Mouse (Mus musculus): ENCODE results near the gene Myh14. TPM values are rescaled to one million over a fixed set of nuclear protein-coding genes. Genes with fewer than 3 reads are reported as not detected.
A peak's percentile ranks its signal among the peaks of the same experiment; 100 is the strongest.

Myh14 gene
- polyA plus RNA-seq, 1 experiment: 3.7 TPM

- Histone ChIP-seq H3K4me3 (ENCODE audit: control insufficient read depth, insufficient read depth, low read length) (no peak overlapping the region), H3K27ac (ENCODE audit: control insufficient read depth, insufficient read depth, low read length) (no peak overlapping the region), H3K36me3 (ENCODE audit: control insufficient read depth, insufficient read depth, low read length) (no peaks in the 10 kb centered on the region), H3K4me1 (replicated peaks; ENCODE audit: control insufficient read depth, insufficient read depth, low read length) (no peaks in the 10 kb centered on the region), H3K27me3 (ENCODE audit: control insufficient read depth, insufficient read depth, low read length) (peaks cover 6% of the 10 kb centered on the region; the same call in 1 of the 2 replicates)
- DNase-seq: no peak
- WGBS: 90% methylated on average over 4 of the region's 4 CpGs
- TF ChIP-seq CTCF (IDR thresholded peaks at IDR 0.05; ENCODE audit: borderline replicate concordance, control insufficient read depth, extremely low read depth, insufficient read depth, low read length, poor library complexity): no peak
- no peak for TF ChIP-seq POLR2A (IDR thresholded peaks at IDR 0.05; ENCODE audit: control insufficient read depth, extremely low read depth, insufficient read depth, low read length, poor library complexity)
Measured at GRCm38 (mm10) chr7:44597666-44598065, 73.0 kb downstream of the Myh14 start.

- H3K4me3 ChIP-seq (ENCODE audit: control insufficient read depth, insufficient read depth, low read length): no peak overlapping the region
- DNase-seq: no peak
- TF ChIP-seq CTCF (IDR thresholded peaks at IDR 0.05; ENCODE audit: borderline replicate concordance, control insufficient read depth, extremely low read depth, insufficient read depth, low read length, poor library complexity): no peak
- no peak for TF ChIP-seq POLR2A (IDR thresholded peaks at IDR 0.05; ENCODE audit: control insufficient read depth, extremely low read depth, insufficient read depth, low read length, poor library complexity)
- 59% methylated on average over 5 of the region's 5 CpGs for WGBS
- peaks cover 9% of the 10 kb centered on the region; the same call in 1 of the 2 replicates for H3K27me3 ChIP-seq (ENCODE audit: control insufficient read depth, insufficient read depth, low read length)
- H3K4me1 ChIP-seq (replicated peaks; ENCODE audit: control insufficient read depth, insufficient read depth, low read length): no peaks in the 10 kb centered on the region
- no peaks in the 10 kb centered on the region for H3K36me3 ChIP-seq (ENCODE audit: control insufficient read depth, insufficient read depth, low read length)
- H3K27ac ChIP-seq (ENCODE audit: control insufficient read depth, insufficient read depth, low read length): no peak overlapping the region
Measured at GRCm38 (mm10) chr7:44596996-44597538, 73.6 kb downstream of the Myh14 start.

DNA sequence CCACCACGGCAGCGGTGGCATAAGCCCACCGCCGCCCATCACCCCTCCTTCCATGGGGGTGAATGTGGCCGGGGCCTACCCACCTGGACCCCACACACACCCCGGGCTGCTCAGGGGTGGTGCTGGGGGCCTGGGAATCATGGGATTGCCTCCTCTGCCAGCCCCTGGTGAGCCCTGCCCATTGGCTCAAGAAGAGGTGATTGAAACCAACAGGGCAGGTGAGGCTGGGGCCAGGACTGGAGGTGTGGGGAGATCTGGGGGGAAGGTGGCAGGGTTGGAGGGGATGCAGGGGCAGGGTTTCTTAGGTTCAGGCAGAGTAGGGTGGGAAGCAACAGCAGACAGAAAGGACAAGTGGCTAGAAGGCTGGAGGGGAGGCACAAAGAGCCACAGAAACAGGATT, 74.6 kb downstream of the Myh14 start:
- Histone ChIP-seq H3K27me3 (ENCODE audit: control insufficient read depth, insufficient read depth, low read length) (peaks cover 14% of the 10 kb centered on the region; the same call in 1 of the 2 replicates), H3K36me3 (ENCODE audit: control insufficient read depth, insufficient read depth, low read length) (no peaks in the 10 kb centered on the region), H3K4me1 (replicated peaks; ENCODE audit: control insufficient read depth, insufficient read depth, low read length) (peaks cover 5% of the 10 kb centered on the region), H3K27ac (ENCODE audit: control insufficient read depth, insufficient read depth, low read length) (no peak overlapping the region), H3K4me3 (ENCODE audit: control insufficient read depth, insufficient read depth, low read length) (no peak overlapping the region)
- no peak for TF ChIP-seq POLR2A (IDR thresholded peaks at IDR 0.05; ENCODE audit: control insufficient read depth, extremely low read depth, insufficient read depth, low read length, poor library complexity)
- no peak for TF ChIP-seq CTCF (IDR thresholded peaks at IDR 0.05; ENCODE audit: borderline replicate concordance, control insufficient read depth, extremely low read depth, insufficient read depth, low read length, poor library complexity)
- WGBS: 90% methylated on average over 6 of the region's 6 CpGs
- no peak for DNase-seq

DNA sequence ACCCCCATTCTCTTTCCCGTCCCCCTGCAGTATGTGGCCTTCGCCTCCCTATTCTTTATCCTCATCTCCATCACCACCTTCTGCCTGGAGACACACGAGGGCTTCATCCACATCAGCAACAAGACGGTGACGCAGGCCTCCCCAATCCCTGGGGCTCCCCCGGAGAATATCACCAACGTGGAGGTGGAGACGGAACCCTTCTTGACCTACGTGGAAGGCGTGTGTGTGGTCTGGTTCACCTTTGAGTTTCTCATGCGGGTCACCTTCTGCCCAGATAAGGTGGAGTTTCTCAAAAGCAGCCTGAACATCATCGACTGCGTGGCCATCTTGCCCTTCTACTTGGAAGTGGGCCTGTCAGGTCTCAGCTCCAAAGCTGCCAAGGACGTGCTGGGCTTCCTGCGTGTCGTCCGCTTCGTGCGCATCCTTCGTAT, 75.5 kb downstream of the Myh14 start:
- WGBS: 93% methylated on average over 20 of the region's 20 CpGs
- no peak for DNase-seq

GRCm38 (mm10) chr7:44594291-44594690, 76.4 kb downstream of the Myh14 start:
- Histone ChIP-seq H3K4me1 (replicated peaks; ENCODE audit: control insufficient read depth, insufficient read depth, low read length) (peaks cover 9% of the 10 kb centered on the region), H3K27ac (ENCODE audit: control insufficient read depth, insufficient read depth, low read length) (no peak overlapping the region), H3K27me3 (ENCODE audit: control insufficient read depth, insufficient read depth, low read length) (peaks cover 27% of the 10 kb centered on the region), H3K4me3 (ENCODE audit: control insufficient read depth, insufficient read depth, low read length) (no peak overlapping the region), H3K36me3 (ENCODE audit: control insufficient read depth, insufficient read depth, low read length) (no peaks in the 10 kb centered on the region)
- no peak for TF ChIP-seq POLR2A (IDR thresholded peaks at IDR 0.05; ENCODE audit: control insufficient read depth, extremely low read depth, insufficient read depth, low read length, poor library complexity)
- WGBS: 83% methylated on average over 6 of the region's 6 CpGs
- DNase-seq: no peak

More for the DNA sequence above, 75.5 kb downstream of the Myh14 start:
- TF ChIP-seq CTCF (IDR thresholded peaks at IDR 0.05; ENCODE audit: borderline replicate concordance, control insufficient read depth, extremely low read depth, insufficient read depth, low read length, poor library complexity) (no peak), POLR2A (IDR thresholded peaks at IDR 0.05; ENCODE audit: control insufficient read depth, extremely low read depth, insufficient read depth, low read length, poor library complexity) (no peak)
- Histone ChIP-seq H3K36me3 (ENCODE audit: control insufficient read depth, insufficient read depth, low read length) (no peaks in the 10 kb centered on the region), H3K4me1 (replicated peaks; ENCODE audit: control insufficient read depth, insufficient read depth, low read length) (peaks cover 7% of the 10 kb centered on the region), H3K4me3 (ENCODE audit: control insufficient read depth, insufficient read depth, low read length) (no peak overlapping the region), H3K27ac (ENCODE audit: control insufficient read depth, insufficient read depth, low read length) (no peak overlapping the region), H3K27me3 (ENCODE audit: control insufficient read depth, insufficient read depth, low read length) (peaks cover 19% of the 10 kb centered on the region; the same call in 1 of the 2 replicates)

DNA sequence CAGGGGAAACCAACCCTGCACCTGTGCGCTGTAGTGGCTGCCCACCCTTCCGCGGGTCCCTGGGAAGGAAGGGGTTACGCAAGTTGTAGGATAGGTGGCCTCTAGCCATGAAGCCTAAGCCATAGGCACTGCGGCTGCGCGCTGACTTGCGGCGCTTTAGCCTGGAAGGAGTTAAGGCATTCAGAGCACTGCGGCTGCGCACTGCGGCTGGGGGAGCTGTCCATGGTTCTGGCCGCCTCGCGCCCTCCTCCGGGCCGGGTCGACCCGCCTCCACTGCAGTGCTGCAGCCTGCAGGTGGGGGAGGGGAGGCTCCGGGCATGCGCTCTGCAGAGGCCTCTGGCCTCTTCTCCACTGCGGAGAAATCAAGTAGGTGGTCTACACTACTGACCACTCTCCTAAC, 76.9 kb downstream of the Myh14 start:
- Histone ChIP-seq H3K27me3 (ENCODE audit: control insufficient read depth, insufficient read depth, low read length) (peaks cover 30% of the 10 kb centered on the region), H3K36me3 (ENCODE audit: control insufficient read depth, insufficient read depth, low read length) (no peaks in the 10 kb centered on the region), H3K27ac (ENCODE audit: control insufficient read depth, insufficient read depth, low read length) (no peak overlapping the region), H3K4me3 (ENCODE audit: control insufficient read depth, insufficient read depth, low read length) (no peak overlapping the region), H3K4me1 (replicated peaks; ENCODE audit: control insufficient read depth, insufficient read depth, low read length) (peaks cover 12% of the 10 kb centered on the region)
- TF ChIP-seq POLR2A (IDR thresholded peaks at IDR 0.05; ENCODE audit: control insufficient read depth, extremely low read depth, insufficient read depth, low read length, poor library complexity) (no peak), CTCF (IDR thresholded peaks at IDR 0.05; ENCODE audit: borderline replicate concordance, control insufficient read depth, extremely low read depth, insufficient read depth, low read length, poor library complexity) (no peak)
- DNase-seq: peak; percentile 64
- 4% methylated on average over 21 of the region's 22 CpGs for WGBS

DNA sequence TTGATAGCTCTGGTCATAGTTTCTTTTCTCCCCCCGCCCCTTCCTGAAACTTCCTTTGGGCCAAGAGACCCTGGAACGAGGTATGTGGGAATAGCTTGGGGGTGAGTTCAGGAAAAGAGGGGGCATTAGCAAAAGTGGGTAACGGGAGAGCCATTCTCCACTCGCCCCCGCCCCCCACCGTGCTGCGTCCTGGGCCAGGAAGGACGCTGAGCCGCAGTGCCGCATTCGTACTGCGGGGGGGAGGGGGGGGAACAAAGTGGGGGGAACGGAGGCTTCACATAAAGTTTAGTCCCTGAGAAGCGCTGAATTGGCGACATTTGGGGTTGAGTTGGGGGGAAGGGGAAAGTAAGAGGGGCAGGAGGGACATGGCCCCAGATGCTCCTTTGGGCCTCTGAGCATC, 77.6 kb downstream of the Myh14 start:
- Histone ChIP-seq H3K27me3 (ENCODE audit: control insufficient read depth, insufficient read depth, low read length) (peaks cover 30% of the 10 kb centered on the region), H3K36me3 (ENCODE audit: control insufficient read depth, insufficient read depth, low read length) (no peaks in the 10 kb centered on the region), H3K27ac (ENCODE audit: control insufficient read depth, insufficient read depth, low read length) (no peak overlapping the region), H3K4me1 (replicated peaks; ENCODE audit: control insufficient read depth, insufficient read depth, low read length) (peaks cover 12% of the 10 kb centered on the region), H3K4me3 (ENCODE audit: control insufficient read depth, insufficient read depth, low read length) (no peak overlapping the region)
- no peak for DNase-seq
- WGBS: 11% methylated on average over 15 of the region's 15 CpGs
- TF ChIP-seq CTCF (IDR thresholded peaks at IDR 0.05; ENCODE audit: borderline replicate concordance, control insufficient read depth, extremely low read depth, insufficient read depth, low read length, poor library complexity) (no peak), POLR2A (IDR thresholded peaks at IDR 0.05; ENCODE audit: control insufficient read depth, extremely low read depth, insufficient read depth, low read length, poor library complexity) (no peak)

Data from thymus, adult 2 months (tissue).